Mouse (Mus musculus): ENCODE data around the gene Tcirg1. TPM values are rescaled to one million over a fixed set of nuclear protein-coding genes. Genes with fewer than 3 reads are reported as not detected.
A peak's percentile ranks its signal among the peaks of the same experiment; 100 is the strongest.

Tcirg1 gene
- polyA plus RNA-seq (2012; rRNA removed): 164 and 198 TPM in 2 replicates

GRCm38 (mm10) chr19:3906795-3907786, at the start of gene Tcirg1:
Gene Tcirg1 (minus strand): TSS chr19:3907133.
- DNase-seq (ENCODE audit: low read depth, low spot score): peak; percentile 64
- WGBS: 3% methylated on average over 36 of the region's 36 CpGs

DNA sequence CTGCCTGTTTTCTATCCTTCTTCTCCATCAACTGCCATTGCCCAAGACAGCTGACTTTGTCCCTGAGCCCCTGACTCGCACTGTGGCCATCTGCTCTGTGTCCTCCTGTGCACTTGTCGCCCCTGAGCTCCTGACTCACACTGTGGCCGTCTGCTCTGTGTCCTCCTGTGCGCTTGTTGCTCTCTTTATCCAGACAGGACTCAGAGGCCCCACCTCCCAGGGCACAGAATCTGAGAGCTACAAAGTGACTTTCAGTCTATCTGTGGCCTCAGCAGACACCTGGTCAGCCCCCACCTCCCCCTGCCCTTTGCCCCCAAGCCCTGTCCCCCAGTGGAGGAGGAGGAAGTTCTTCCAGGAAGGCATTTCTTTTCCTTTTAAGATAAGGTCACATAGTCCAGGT, 48.9 kb upstream of the Tcirg1 start:
- no peak for DNase-seq (ENCODE audit: low read depth, low spot score)
- 54% methylated on average over 4 of the region's 4 CpGs for WGBS

- no peak for DNase-seq (ENCODE audit: low read depth, low spot score)
- 66% methylated on average over 3 of the region's 3 CpGs for WGBS
Measured at GRCm38 (mm10) chr19:3955033-3955432, 48.1 kb upstream of the Tcirg1 start.

- no peak for DNase-seq (ENCODE audit: low read depth, low spot score)
- 12% methylated on average over 1 of the region's 1 CpGs for WGBS
Measured at GRCm38 (mm10) chr19:3952099-3952498, 45.2 kb upstream of the Tcirg1 start.

DNA sequence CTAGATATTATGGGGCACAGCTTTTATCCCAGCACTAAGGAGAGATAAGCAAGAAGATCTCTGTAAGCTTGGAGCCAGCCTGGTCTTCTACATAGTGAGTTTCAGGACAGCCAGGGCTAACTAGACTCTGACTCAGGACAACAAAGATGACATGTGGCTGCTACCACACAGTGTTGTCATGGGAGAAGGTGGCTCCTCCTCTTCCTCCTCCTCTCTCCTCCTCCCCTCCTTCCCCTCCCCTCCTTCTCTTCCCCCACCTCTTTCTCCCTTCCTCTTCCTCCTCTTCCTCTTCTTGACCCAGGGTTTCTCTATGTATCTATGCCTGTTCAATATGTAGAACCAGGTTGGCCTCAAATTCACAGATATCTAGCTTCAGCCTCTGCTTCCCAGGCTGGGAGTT, 44.5 kb upstream of the Tcirg1 start:
- DNase-seq (ENCODE audit: low read depth, low spot score): no peak

DNA sequence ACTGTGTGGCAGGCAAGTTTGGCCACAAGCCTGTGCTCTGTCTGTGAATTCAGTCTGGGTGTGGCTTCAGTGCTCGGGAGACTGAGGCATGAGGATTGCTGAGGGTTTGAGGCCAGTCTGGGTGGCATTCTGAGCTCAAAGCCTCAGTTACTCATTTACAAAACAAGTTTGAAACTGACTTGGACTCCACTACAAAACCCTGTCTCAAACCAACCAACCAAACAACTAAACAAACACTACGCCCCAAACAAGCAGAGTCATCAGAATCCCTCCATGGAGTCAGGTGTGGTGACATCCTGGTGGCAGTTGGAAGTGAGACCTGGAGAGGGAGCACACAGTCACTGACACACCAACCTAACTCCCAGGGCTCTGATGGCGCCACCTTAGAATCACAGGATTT, 43.4 kb upstream of the Tcirg1 start:
- WGBS: 80% methylated on average over 3 of the region's 3 CpGs
- DNase-seq (ENCODE audit: low read depth, low spot score): no peak

GRCm38 (mm10) chr19:3948546-3948945, 41.6 kb upstream of the Tcirg1 start:
- no peak for DNase-seq (ENCODE audit: low read depth, low spot score)
- WGBS: 90% methylated on average over 14 of the region's 14 CpGs

GRCm38 (mm10) chr19:3947813-3948212, 40.9 kb upstream of the Tcirg1 start:
- 77% methylated on average over 3 of the region's 3 CpGs for WGBS

GRCm38 (mm10) chr19:3946715-3947114, 39.8 kb upstream of the Tcirg1 start:
- whole genome bisulfite sequencing: 24% methylated on average over 2 of the region's 2 CpGs
- no peak for DNase-seq (ENCODE audit: low read depth, low spot score)

More at GRCm38 (mm10) chr19:3947813-3948212, 40.9 kb upstream of the Tcirg1 start:
- no peak for DNase-seq (ENCODE audit: low read depth, low spot score)

GRCm38 (mm10) chr19:3945872-3946564, 39.1 kb upstream of the Tcirg1 start:
- DNase-seq (ENCODE audit: low read depth, low spot score): no peak
- WGBS: 34% methylated on average over 10 of the region's 10 CpGs

DNA sequence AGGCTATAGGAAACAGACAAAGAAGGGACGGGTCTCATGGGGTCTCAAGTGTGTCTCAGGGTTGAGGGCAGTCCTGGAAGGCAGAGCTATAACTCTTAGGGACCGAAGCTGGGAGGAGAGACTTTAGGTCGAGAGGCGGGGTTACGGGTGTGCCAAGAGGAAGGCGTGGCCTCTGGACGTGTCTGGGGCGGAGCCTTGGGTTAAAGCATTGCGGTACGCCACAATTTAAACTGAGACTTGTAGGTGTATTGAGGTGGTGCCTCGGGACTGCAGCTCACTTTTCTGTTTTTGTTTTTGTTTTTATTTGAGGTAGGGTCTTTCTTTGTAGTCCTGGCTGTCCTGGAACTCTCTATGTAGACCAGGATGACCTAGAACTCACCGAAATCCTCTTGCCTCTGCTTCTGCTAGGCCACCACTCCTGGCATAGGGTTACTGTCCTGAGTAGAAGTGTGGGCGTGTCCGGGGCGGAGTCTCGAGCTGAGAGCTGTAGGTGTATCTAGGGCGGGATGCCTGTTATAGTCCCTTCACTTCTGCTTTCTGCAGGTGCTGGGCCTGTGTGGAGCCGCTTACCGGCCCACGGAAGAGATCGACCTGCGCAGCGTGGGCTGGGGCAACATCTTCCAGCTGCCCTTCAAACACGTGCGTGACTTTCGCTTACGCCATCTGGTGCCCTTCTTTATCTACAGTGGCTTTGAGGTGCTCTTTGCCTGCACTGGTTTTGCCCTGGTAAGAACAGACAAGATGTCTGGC, 36.2 kb upstream of the Tcirg1 start:
- 17% methylated on average over 27 of the region's 27 CpGs for WGBS

DNA sequence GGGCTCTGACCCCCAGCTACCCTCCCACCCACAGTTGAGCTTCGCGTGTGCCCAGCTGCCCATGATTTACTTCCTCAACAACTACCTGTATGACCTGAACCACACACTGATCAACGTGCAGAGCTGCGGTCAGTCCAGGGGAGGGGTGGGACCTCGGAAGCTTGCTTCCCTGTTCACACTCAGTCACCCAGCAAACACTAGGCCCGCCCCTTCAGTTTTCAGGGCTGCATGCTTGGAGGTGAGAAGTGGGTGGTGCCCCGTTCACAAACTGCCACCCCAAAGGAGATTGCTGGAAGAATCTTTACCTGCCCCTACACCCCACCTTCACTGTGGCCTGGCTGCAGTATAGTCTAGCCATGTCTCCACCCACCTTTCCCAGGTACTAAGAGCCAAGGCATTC, 35.4 kb upstream of the Tcirg1 start:
- no peak for DNase-seq (ENCODE audit: low read depth, low spot score)
- 75% methylated on average over 7 of the region's 7 CpGs for WGBS

More for the DNA sequence above, 36.2 kb upstream of the Tcirg1 start:
- DNase-seq (ENCODE audit: low read depth, low spot score): peak; percentile 78

- WGBS: 10% methylated on average over 22 of the region's 22 CpGs
- no peak for DNase-seq (ENCODE audit: low read depth, low spot score)
Measured at GRCm38 (mm10) chr19:3935896-3936850, 29.2 kb upstream of the Tcirg1 start.

DNA sequence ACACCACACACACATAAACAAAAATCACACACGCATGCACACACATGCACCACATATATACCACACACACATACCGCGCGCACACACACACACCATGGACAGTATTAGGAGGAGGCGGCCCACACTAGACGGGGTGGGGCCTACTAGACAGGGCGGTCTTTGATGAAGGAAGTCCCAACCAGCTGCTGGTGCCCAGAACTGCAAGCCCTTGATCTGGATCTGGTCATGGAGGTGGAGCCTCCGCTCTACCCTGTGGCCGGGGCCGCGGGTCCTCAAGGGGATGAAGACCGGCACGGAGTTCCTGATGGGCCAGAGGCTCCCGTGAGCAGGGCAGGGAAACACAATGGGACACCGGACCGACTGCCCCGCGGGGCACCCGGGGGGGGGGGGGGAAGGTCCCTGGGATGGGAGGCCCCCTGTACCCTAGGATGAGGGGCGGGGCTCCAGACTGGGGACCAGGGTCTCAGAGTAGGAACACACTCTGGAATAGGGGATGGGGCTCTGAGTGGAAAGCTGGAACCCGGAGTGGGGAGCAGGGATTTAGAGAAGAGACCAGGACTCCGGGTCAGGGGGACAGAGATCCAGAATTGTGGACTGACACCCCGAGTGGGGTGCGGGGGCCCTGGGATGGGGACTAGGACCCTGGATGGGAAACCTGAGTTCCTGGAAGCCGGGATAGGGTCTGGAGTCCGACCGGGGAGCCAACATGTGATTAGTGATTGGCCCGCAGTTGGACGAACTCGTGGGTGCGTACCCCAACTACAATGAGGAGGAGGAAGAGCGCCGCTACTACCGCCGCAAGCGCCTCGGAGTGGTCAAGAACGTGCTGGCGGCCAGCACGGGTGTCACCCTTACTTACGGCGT, 28.3 kb upstream of the Tcirg1 start, which contains the start of gene Unc93b1:
TSS of gene Unc93b1 (plus strand) at position 155 of the 864 bp plus-strand sequence.
- no peak for DNase-seq (ENCODE audit: low read depth, low spot score)
- 4% methylated on average over 42 of the region's 42 CpGs for WGBS

DNA sequence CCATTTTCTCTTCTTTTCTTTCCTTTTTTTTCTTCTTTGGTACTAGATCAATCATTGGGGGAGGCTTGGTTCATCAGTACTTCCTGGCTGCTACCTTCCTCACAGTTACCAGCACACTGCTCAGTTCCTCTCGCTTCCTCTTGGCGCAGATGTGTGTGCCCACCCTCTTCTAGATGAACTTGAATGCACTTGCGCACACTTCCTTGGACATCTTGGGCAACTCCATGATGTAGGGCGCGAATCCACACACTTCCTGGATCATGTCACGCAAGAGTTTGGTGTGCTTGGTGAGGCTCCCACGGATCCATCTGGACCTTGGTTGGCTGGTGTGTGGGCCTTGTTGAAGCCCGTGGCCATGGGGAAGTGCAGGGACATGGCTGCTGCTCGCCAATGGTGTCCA, 24.8 kb upstream of the Tcirg1 start:
- DNase-seq (ENCODE audit: low read depth, low spot score): no peak
- WGBS: 87% methylated on average over 9 of the region's 9 CpGs

- DNase-seq (ENCODE audit: low read depth, low spot score): no peak
- 69% methylated on average over 21 of the region's 21 CpGs for WGBS
Measured at GRCm38 (mm10) chr19:3930262-3931057, 23.5 kb upstream of the Tcirg1 start.

Data from large intestine, adult 2 months (tissue).